Mouse (Mus musculus): ENCODE measurements at regions not wholly inside any gene's neighbourhood (a gene's known extent, or its start where the extent isn't known, plus 50 kb on each side); places are given as distances from the start of the nearest gene placed in this dataset.
"Not testable (repeated sequence)": the region's sequence is repeated elsewhere in the genome, so short reads cannot be mapped to it uniquely, and the experiment has no call there.

GRCm38 (mm10) chr3:21859436-21859835 lies 217.0 kb upstream of the Tbl1xr1 start:
- no peak for DNase-seq (ENCODE audit: low spot score in 2 of 2)

GRCm38 (mm10) chr3:21860915-21861635 lies 215.4 kb upstream of the Tbl1xr1 start:
- no peak for DNase-seq (ENCODE audit: low spot score in 2 of 2)

GRCm38 (mm10) chr3:21861636-21861970 lies 214.8 kb upstream of the Tbl1xr1 start:
- DNase-seq (ENCODE audit: low spot score in 2 of 2), result no peak

DNA sequence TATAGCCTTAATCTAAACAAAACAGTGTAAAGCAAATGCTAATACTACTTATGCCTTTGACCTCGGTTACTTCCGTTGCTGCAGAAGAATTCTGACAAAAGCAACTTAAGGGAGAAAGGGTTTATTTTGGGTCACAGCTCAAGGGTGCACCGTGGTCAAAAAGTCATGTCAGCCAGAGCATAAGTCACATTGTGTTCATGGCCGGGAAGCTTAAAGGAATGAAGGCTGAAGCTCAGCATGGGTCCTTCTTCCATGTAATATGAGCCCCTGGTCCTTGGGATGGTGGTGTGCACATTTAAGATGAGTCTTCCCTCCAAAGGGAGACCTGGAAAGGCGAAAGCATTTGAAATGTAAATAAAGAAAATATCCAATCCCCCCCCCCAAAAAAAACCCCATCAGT lies 212.1 kb upstream of the Tbl1xr1 start:
- no peak for DNase-seq (ENCODE audit: low spot score in 2 of 2)

- DNase-seq (ENCODE audit: low spot score in 2 of 2), result no peak
Measured at GRCm38 (mm10) chr3:21865856-21866255, 210.6 kb upstream of the Tbl1xr1 start.

DNA sequence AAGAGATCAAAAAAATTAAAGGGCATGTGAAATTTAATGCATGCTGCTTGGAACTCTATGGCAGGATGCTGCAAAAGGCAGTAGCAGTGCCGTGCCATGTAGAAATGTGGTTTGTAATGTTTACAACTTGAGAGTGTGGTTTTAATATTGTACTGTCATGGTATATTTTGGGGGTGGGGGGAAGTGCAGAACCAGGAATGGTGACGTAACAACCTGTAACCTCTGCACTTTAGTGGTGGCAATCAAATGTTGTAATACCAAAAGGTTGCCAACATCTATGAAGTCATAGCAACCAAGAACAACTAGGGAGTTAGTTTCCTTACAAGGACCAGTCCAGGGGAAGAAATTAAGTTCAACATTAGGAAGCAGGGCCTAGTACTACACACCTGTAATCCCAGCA lies 198.1 kb upstream of the Tbl1xr1 start:
- DNase-seq (ENCODE audit: low spot score in 2 of 2), result no peak

DNA sequence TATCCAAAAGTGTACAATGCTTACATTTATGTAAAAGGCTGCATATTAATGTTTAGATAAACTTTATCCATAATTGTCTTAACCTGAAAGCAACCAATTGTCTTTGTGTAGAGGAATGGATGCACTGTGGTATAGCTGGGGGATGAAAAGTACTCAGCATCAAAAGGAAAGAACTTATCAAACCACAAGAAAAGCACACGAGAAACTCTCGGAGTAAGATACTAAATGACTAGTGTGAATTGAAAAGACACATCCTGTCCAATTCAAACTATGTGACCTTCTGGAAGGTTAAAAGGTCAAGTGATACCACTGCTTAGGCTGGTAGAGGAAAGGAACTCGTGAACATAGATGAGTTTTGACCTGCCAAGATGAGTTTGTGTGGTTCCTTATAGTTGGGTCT lies 192.2 kb upstream of the Tbl1xr1 start:
- DNase-seq (ENCODE audit: low spot score in 2 of 2), result no peak

- no peak for DNase-seq (ENCODE audit: low spot score in 2 of 2)
Measured at GRCm38 (mm10) chr3:21888710-21889109, 187.7 kb upstream of the Tbl1xr1 start.

- no peak for DNase-seq (ENCODE audit: low spot score in 2 of 2)
Measured at GRCm38 (mm10) chr3:21891819-21892480, 184.5 kb upstream of the Tbl1xr1 start.

DNA sequence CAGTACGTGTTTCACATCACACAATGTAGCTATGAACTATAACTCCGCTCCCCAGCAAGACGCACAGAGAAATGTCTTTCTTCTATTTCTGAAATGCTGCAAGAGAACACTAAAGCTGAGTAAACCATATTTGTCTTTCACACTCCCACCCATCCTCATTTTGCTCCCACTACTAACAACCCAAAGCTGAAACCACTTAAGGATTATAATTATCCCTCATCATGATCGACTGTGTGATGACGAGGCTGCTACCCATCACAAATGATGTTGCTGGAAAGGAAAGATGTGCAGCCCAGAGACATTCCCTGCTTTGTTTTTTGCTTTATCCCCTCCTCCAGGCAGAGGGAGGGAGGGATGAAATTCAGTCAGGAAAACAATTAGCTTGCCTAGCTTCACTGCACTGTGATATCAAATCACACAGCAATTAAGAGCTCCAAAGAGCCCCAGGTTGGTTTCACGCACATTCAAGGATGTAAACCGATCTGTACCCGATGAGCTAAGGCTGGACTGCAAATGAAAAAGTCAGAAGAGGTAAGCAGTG lies 183.5 kb upstream of the Tbl1xr1 start:
- peak in 1 of 2 experiments; percentile 56 for DNase-seq (ENCODE audit: low spot score in 2 of 2)

DNA sequence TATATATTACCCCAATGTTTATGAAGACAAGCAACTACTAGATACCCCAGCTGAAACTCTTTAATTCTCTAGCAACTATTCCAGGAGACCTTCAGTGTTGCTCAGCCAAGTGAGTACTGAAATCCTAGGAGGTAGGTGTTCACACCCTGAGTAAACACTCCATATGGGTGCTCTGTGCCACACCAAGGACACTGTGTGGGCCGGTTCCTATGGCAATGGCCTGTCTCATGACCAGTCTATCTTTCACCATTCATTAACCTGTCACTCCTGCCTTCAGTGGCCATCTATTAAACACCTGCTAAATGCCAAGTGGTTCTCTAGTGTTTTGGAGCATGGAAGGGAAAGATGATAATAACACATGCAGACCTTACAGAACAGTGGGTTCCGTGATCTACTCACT lies 180.9 kb upstream of the Tbl1xr1 start:
- DNase-seq (ENCODE audit: low spot score in 2 of 2), result no peak

DNA sequence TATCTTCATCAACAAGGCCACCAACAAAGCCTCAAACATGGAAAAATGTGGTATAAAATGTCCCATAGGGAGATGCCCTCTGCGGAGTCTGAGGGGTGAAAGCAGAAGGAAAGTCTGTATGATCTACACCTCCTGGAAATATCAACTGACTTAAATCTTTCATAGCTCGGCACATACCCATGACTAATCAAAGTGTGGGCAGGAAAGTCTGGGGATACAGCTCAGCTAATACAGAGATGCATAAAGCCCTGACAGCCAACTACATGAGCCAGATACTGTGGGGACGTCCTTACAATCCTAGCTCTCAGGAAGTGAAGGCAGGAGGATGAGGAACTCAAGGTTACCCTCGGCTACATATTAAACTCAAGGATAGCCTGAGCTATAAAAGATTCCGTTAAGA lies 178.2 kb upstream of the Tbl1xr1 start:
- no peak for DNase-seq (ENCODE audit: low spot score in 2 of 2)

- DNase-seq (ENCODE audit: low spot score in 2 of 2), result no peak
Measured at GRCm38 (mm10) chr3:21905384-21906073, 170.9 kb upstream of the Tbl1xr1 start.

GRCm38 (mm10) chr3:21908828-21909227 lies 167.6 kb upstream of the Tbl1xr1 start:
- DNase-seq (ENCODE audit: low spot score in 2 of 2), result no peak

DNA sequence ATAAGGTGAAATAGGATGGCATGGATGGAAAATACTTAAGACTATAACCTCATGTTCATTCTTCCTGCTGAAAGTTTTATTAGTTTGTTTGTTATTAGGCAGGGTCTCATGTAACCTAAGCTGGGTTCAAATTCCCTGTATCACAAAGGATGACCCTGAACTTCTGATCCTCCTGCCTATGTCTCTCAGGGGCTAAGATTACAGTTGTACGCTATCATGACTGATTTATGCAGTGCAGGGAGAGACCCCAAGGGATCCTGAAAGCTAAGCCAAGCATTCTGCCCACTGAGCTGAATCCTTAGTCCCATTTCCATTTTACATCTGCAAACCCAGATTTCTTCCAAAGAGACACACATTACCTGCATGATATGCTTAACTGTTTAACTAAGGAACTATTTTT lies 166.4 kb upstream of the Tbl1xr1 start:
- no peak for DNase-seq (ENCODE audit: low spot score in 2 of 2)

- DNase-seq (ENCODE audit: low spot score in 2 of 2), result no peak
Measured at GRCm38 (mm10) chr3:21911071-21911470, 165.4 kb upstream of the Tbl1xr1 start.

DNA sequence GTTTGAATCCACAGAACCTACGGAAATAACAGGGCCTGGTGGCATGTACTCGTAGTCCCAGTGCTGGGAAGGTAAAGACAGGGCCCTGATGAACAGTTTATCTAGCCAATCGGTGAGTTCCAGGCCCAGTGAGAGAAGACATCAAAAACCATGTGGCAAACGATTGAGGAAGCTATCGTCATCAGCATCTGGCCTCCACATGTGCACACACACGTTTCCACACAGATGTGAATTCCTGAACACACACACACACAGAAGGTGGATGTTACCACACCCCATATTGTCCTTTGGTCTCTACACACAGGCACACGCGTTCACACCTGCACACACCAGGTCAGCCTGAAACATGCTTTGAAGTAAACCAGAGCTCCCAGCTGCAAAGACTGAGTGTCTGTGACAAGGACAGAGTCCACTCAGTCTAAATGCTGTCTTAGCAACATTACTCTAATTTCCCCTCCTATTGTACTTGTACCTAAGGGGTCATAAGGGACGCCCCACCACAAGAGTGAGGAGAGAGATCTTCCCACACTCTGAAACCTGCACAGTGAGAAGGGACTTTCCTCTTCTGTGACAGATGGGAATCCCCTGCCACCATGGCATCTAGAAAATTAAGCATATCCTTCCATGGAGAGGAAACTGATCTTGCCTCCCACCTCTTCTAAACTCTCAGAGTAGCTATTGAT lies 159.1 kb upstream of the Tbl1xr1 start:
- no peak for DNase-seq (ENCODE audit: low spot score in 2 of 2)

GRCm38 (mm10) chr3:21918431-21918830 lies 158.0 kb upstream of the Tbl1xr1 start:
- DNase-seq (ENCODE audit: low spot score in 2 of 2), result no peak

GRCm38 (mm10) chr3:21919931-21920330 lies 156.5 kb upstream of the Tbl1xr1 start:
- no peak for DNase-seq (ENCODE audit: low spot score in 2 of 2)

DNA sequence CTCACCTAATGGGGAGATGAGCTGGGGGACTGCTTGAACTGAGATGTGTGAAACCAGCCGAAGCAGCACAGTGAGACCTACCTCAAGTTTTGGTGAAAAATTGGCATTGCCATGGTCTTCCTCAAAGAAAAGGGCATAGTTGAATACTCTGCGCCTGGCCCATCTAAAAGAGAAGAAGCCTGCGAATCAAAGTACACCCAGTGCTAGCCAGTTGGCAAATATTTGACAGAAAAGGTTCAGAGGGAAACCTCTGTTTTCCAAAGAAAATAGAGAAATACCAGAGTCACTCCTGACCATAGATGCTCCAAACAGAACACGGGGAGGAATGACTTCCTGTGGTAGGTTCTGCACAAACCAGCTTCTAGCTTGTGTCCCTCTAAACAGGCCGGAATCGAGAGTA lies 144.5 kb upstream of the Tbl1xr1 start:
- no peak for DNase-seq (ENCODE audit: low spot score in 2 of 2)

DNA sequence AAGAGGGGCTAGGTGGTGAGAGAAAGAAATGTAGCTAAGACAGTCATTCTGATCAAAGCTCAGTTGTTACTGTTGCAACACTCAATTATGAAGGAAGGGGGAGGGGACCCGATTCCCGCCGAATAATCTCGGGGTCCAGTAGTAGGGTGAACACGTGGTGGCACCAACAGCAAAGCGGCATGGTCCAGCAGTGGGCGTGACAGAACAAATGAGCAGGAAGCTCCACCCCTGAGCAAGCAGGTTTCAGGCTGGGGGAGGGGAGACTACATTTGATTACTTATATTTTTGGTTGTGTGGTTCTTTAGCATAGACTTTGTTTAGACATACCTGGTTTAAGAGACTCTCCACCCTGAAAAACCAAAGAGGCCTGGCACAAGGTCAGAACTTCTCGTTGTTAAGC lies 143.8 kb upstream of the Tbl1xr1 start:
- DNase-seq (ENCODE audit: low spot score in 2 of 2), result not testable (repeated sequence)

DNA sequence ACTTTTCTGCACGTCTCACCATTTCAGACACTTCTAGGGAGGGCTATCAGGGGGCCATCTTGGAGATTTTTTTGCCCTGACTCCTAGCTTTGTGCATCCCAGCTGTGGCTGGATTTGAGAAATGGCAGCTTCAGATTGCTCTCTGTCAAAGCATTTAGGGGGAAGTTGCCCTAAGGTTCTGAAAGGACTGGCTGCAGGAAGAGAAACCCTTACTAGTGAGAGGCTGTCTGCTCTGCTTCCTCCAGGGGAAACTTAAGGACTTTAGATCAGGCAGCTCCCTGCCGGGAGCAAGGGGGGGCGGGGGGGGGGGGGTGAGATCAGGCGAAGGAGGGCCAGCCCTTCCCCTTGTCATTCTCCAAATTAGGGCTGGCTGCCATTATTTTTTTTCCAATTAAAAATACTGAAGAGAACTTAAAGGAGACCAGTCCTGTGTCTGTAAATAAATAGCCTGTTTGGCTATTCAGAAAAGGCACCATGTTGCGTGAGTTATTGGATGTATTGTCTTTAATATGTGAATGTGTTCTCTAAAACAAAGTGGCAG lies 141.7 kb upstream of the Tbl1xr1 start:
- DNase-seq (ENCODE audit: low spot score in 2 of 2), result no peak

Data from left cerebral cortex, adult 8-10 months (tissue).